Comparison of ENCODE assay signal across 22 mouse cellular contexts in the genomic region with DNA sequence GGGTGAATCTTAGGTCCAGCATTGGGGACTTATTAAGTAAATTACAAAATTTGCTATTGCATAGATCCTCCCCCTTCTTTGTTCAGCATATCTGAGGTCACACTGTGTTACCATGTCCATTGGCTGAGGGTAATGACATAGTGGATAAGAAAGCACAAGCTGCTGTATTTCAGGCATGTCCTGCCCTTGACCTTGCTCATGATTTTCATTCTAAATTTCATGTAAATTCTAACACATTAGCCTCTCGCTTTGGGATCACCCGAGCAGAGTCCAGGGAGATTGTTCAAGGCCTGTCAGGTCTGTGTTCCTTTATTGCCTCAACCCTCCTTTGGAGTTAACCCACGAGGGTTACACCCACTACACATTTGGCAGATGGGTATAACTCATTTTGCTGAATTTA.
"Had no signal": no experiment of that assay in that cellular context is flagged by ENCODE, and none has a peak within 500 bp of the region (broad histone marks: within the 10 kb centered on the region; RNA-seq: fewer than 3 reads in every experiment).

No protein-coding gene starts in this region.

- ATAC-seq: hindbrain, embryonic 16.5 days; hindbrain, postnatal 0 days; inflammation-experienced regulatory T-cells, adult 6 months; intestine, embryonic 15.5 days; intestine, embryonic 16.5 days; intestine, postnatal 0 days had no signal

- DNase-seq: heart, postnatal 10 days; heart, postnatal 14 days; heart, postnatal 36 days; heart, postnatal 4 days; kidney, adult 11 months; kidney, adult 18-20 months; kidney, adult 2 months; kidney, adult 8-10 months; kidney, adult 9 months; kidney, postnatal 10 days; kidney, postnatal 14 days; kidney, postnatal 25 days; kidney, postnatal 36 days; kidney, postnatal 4 days; layer of hippocampus, adult 9-11 months; layer of hippocampus, postnatal 36 days had no signal
